Mouse (Mus musculus) liver, adult 2 months (tissue): ENCODE results near the gene Med29.

Experiments used
- CTCF ChIP-seq: fragments of 200-500 bp; IDR thresholded peaks from 2 replicates; pipeline ENCODE4 v1.5.1; 2011; ENCODE audit warnings: low read depth, low read length, control low read depth
- POLR2A ChIP-seq: fragments of 200-500 bp; IDR thresholded peaks from 2 replicates; pipeline ENCODE4 v1.6.1; 2011; ENCODE audit warnings: low read length, control low read depth; ENCODE audit not compliant: insufficient read depth; ENCODE audit errors: extremely low read depth

DNA sequence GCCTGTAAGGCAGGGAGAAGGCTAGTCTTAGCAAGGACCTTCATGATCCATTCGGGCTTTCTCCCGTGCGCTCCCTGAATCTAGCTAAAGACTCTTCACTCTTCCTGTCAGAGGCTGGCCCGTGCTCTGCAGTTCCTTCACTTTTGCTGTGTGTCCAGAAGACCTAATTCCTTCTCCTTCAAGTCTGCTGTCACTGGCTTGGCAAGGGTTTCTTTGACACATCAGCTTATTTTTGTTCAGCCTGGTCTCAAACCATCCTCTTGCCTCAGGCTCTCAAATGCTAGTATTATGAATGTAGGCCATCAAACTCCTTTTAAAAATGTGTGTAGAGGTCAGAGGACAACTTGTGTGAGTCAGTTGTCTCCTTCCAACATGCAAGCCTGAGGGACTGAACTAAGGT is 8.9 kb downstream of the Med29 start:
- TF ChIP-seq POLR2A, result no peak
- no peak for TF ChIP-seq CTCF
